Mouse (Mus musculus) ES-Bruce4 (cell line): Measurements from ENCODE around the gene Ryk.

Experiments used
- CTCF ChIP-seq: IDR thresholded peaks from one replicate; pipeline ENCODE4 v1.8.1; 2011; ENCODE audit warnings: low read depth, low read length
- EP300 ChIP-seq: IDR thresholded peaks from 2 replicates; pipeline ENCODE4 v1.6.1; 2011; ENCODE audit warnings: low read depth, low read length; ENCODE audit not compliant: insufficient read depth
- POLR2A ChIP-seq: IDR thresholded peaks from one replicate; pipeline ENCODE4 v1.8.1; 2011; ENCODE audit warnings: low read length; ENCODE audit not compliant: insufficient read depth

- TF ChIP-seq CTCF (no peak), EP300 (no peak), POLR2A (no peak)
Measured at GRCm38 (mm10) chr9:102793286-102793809, 41.4 kb upstream of the Ryk start.
